Mouse (Mus musculus): ENCODE measurements at regions not wholly inside any gene's neighbourhood (a gene's known extent, or its start where the extent isn't known, plus 50 kb on each side); places are given as distances from the start of the nearest gene placed in this dataset.

GRCm38 (mm10) chr14:54151921-54152320 lies 102.0 kb downstream of the Dad1 start:
- 67% methylated on average over 2 of the region's 2 CpGs for WGBS (ENCODE audit: insufficient replicate concordance)

GRCm38 (mm10) chr14:54151272-54151671 lies 102.6 kb downstream of the Dad1 start:
- no peak for ATAC-seq
- no peak for DNase-seq
- Histone ChIP-seq H3K27ac (ENCODE audit: low read depth) (no peak overlapping the region), H3K9ac (replicated peaks) (no peak overlapping the region), H3K4me2 (ENCODE audit: low read depth, low read length) (no peak overlapping the region), H3K27me3 (ENCODE audit: insufficient read depth, low read length) (0 out of 2 replicates have a peak, but pooled peaks cover 7% of the 10 kb centered on the region), H3K4me1 (ENCODE audit: insufficient read depth) (0 out of 2 replicates have a peak, but pooled peaks cover 7% of the 10 kb centered on the region), H3K9me3 (ENCODE audit: low read length) (no peaks in the 10 kb centered on the region), H3K4me3 (ENCODE audit: low read depth, low read length) (no peak overlapping the region), H3K36me3 (replicated peaks; ENCODE audit: insufficient read depth, low read length) (no peaks in the 10 kb centered on the region)
- no peak for TF ChIP-seq EP300 (IDR thresholded peaks at IDR 0.05; ENCODE audit: low read depth)
- no peak for TF ChIP-seq CTCF (IDR thresholded peaks at IDR 0.05; ENCODE audit: low read depth)
- WGBS (ENCODE audit: insufficient replicate concordance): 77% methylated on average over 3 of the region's 3 CpGs

More at GRCm38 (mm10) chr14:54151921-54152320, 102.0 kb downstream of the Dad1 start:
- Histone ChIP-seq H3K9ac (replicated peaks) (no peak overlapping the region), H3K4me2 (ENCODE audit: low read depth, low read length) (no peak overlapping the region), H3K36me3 (replicated peaks; ENCODE audit: insufficient read depth, low read length) (no peaks in the 10 kb centered on the region), H3K27ac (ENCODE audit: low read depth) (no peak overlapping the region), H3K27me3 (ENCODE audit: insufficient read depth, low read length) (0 out of 2 replicates have a peak, but pooled peaks cover 7% of the 10 kb centered on the region), H3K9me3 (ENCODE audit: low read length) (no peaks in the 10 kb centered on the region), H3K4me3 (ENCODE audit: low read depth, low read length) (no peak overlapping the region), H3K4me1 (ENCODE audit: insufficient read depth) (0 out of 2 replicates have a peak, but pooled peaks cover 7% of the 10 kb centered on the region)
- no peak for ATAC-seq
- no peak for DNase-seq
- TF ChIP-seq CTCF (IDR thresholded peaks at IDR 0.05; ENCODE audit: low read depth): no peak
- no peak for TF ChIP-seq EP300 (IDR thresholded peaks at IDR 0.05; ENCODE audit: low read depth)

GRCm38 (mm10) chr14:54150221-54150620 lies 103.7 kb downstream of the Dad1 start:
- Histone ChIP-seq H3K9me3 (ENCODE audit: low read length) (no peaks in the 10 kb centered on the region), H3K9ac (replicated peaks) (no peak overlapping the region), H3K4me3 (ENCODE audit: low read depth, low read length) (no peak overlapping the region), H3K4me1 (ENCODE audit: insufficient read depth) (0 out of 2 replicates have a peak, but pooled peaks cover 7% of the 10 kb centered on the region), H3K36me3 (replicated peaks; ENCODE audit: insufficient read depth, low read length) (no peaks in the 10 kb centered on the region), H3K27me3 (ENCODE audit: insufficient read depth, low read length) (0 out of 2 replicates have a peak, but pooled peaks cover 7% of the 10 kb centered on the region), H3K27ac (ENCODE audit: low read depth) (no peak overlapping the region), H3K4me2 (ENCODE audit: low read depth, low read length) (no peak overlapping the region)
- no peak for DNase-seq
- 81% methylated on average over 5 of the region's 5 CpGs for WGBS (ENCODE audit: insufficient replicate concordance)
- ATAC-seq: no peak
- TF ChIP-seq CTCF (IDR thresholded peaks at IDR 0.05; ENCODE audit: low read depth): no peak
- TF ChIP-seq EP300 (IDR thresholded peaks at IDR 0.05; ENCODE audit: low read depth): no peak

- WGBS (ENCODE audit: insufficient replicate concordance): 85% methylated on average over 10 of the region's 10 CpGs
- 0 out of 2 replicates have a peak, but pooled peaks cover 7% of the 10 kb centered on the region for H3K4me1 ChIP-seq (ENCODE audit: insufficient read depth)
- H3K27ac ChIP-seq (ENCODE audit: low read depth): no peak overlapping the region
- ATAC-seq (no peak), DNase-seq (no peak)
- H3K27me3 ChIP-seq (ENCODE audit: insufficient read depth, low read length): no peaks in the 10 kb centered on the region
- H3K9me3 ChIP-seq (ENCODE audit: low read length): no peaks in the 10 kb centered on the region
- no peaks in the 10 kb centered on the region for H3K36me3 ChIP-seq (replicated peaks; ENCODE audit: insufficient read depth, low read length)
- no peak overlapping the region for H3K9ac ChIP-seq (replicated peaks)
- TF ChIP-seq CTCF (IDR thresholded peaks at IDR 0.05; ENCODE audit: low read depth): no peak
- no peak for TF ChIP-seq EP300 (IDR thresholded peaks at IDR 0.05; ENCODE audit: low read depth)
- no peak overlapping the region for H3K4me3 ChIP-seq (ENCODE audit: low read depth, low read length)
- no peak overlapping the region for H3K4me2 ChIP-seq (ENCODE audit: low read depth, low read length)
Measured at GRCm38 (mm10) chr14:54148626-54149025, 105.3 kb downstream of the Dad1 start.

- Histone ChIP-seq H3K27ac (ENCODE audit: low read depth) (no peak overlapping the region), H3K9ac (replicated peaks) (no peak overlapping the region), H3K4me1 (ENCODE audit: insufficient read depth) (0 out of 2 replicates have a peak, but pooled peaks cover 7% of the 10 kb centered on the region), H3K27me3 (ENCODE audit: insufficient read depth, low read length) (no peaks in the 10 kb centered on the region), H3K4me2 (ENCODE audit: low read depth, low read length) (no peak overlapping the region), H3K4me3 (ENCODE audit: low read depth, low read length) (no peak overlapping the region), H3K9me3 (ENCODE audit: low read length) (no peaks in the 10 kb centered on the region), H3K36me3 (replicated peaks; ENCODE audit: insufficient read depth, low read length) (no peaks in the 10 kb centered on the region)
- TF ChIP-seq CTCF (IDR thresholded peaks at IDR 0.05; ENCODE audit: low read depth): no peak
- TF ChIP-seq EP300 (IDR thresholded peaks at IDR 0.05; ENCODE audit: low read depth): no peak
- DNase-seq: no peak
- ATAC-seq: no peak
- 66% methylated on average over 4 of the region's 4 CpGs for WGBS (ENCODE audit: insufficient replicate concordance)
Measured at GRCm38 (mm10) chr14:54148121-54148520, 105.8 kb downstream of the Dad1 start.

- DNase-seq (no peak), ATAC-seq (no peak)
- no peak overlapping the region for H3K27ac ChIP-seq (ENCODE audit: low read depth)
- H3K4me1 ChIP-seq (ENCODE audit: insufficient read depth): 0 out of 2 replicates have a peak, but pooled peaks cover 5% of the 10 kb centered on the region
- H3K9me3 ChIP-seq (ENCODE audit: low read length): no peaks in the 10 kb centered on the region
- H3K27me3 ChIP-seq (ENCODE audit: insufficient read depth, low read length): no peaks in the 10 kb centered on the region
- WGBS (ENCODE audit: insufficient replicate concordance): 81% methylated on average over 6 of the region's 7 CpGs
- TF ChIP-seq CTCF (IDR thresholded peaks at IDR 0.05; ENCODE audit: low read depth) (no peak), EP300 (IDR thresholded peaks at IDR 0.05; ENCODE audit: low read depth) (no peak)
- no peak overlapping the region for H3K4me2 ChIP-seq (ENCODE audit: low read depth, low read length)
- H3K9ac ChIP-seq (replicated peaks): no peak overlapping the region
- no peak overlapping the region for H3K4me3 ChIP-seq (ENCODE audit: low read depth, low read length)
- H3K36me3 ChIP-seq (replicated peaks; ENCODE audit: insufficient read depth, low read length): no peaks in the 10 kb centered on the region
Measured at GRCm38 (mm10) chr14:54147546-54147945, 106.4 kb downstream of the Dad1 start.
